Mouse (Mus musculus) bone marrow, adult 2 months (tissue): Measurements from ENCODE around the gene Prmt8.

ENCODE experiments used
- CTCF ChIP-seq: fragments of 200-500 bp; IDR thresholded peaks from 2 replicates; pipeline ENCODE4 v1.5.1; 2011; ENCODE audit warnings: low read length, control low read depth; ENCODE audit not compliant: control insufficient read depth, insufficient read depth
- POLR2A ChIP-seq: fragments of 200-500 bp; IDR thresholded peaks from 2 replicates; pipeline ENCODE4 v1.6.1; 2011; ENCODE audit warnings: low read depth, mild to moderate bottlenecking, control low read depth, low read length, borderline replicate concordance; ENCODE audit not compliant: control insufficient read depth

- TF ChIP-seq CTCF: no peak
- no peak for TF ChIP-seq POLR2A
Measured at GRCm38 (mm10) chr6:127641077-127641801, 128.0 kb downstream of the Prmt8 start.
